Mouse (Mus musculus) heart, adult 2 months (tissue): Measurements from ENCODE around the gene C130026I21Rik.
"Not testable (repeated sequence)": the region's sequence is repeated elsewhere in the genome, so short reads cannot be mapped to it uniquely, and the experiment has no call there.

ENCODE experiments used
- CTCF ChIP-seq: fragments of 200-600 bp; IDR thresholded peaks from 2 replicates; pipeline ENCODE4 v1.8.1; 2022; ENCODE audit warnings: antibody characterized with exemption, mild to moderate bottlenecking, moderate library complexity
- EP300 ChIP-seq: fragments of 200-500 bp; IDR thresholded peaks from 2 replicates; pipeline ENCODE4 v1.6.1; 2011; ENCODE audit warnings: low read depth, low read length, control low read depth; ENCODE audit not compliant: insufficient read depth
- POLR2A ChIP-seq: fragments of 200-500 bp; IDR thresholded peaks from 2 replicates; pipeline ENCODE4 v1.6.1; 2011; ENCODE audit warnings: mild to moderate bottlenecking, low read depth, low read length, control low read depth; ENCODE audit not compliant: insufficient read depth

- not testable (repeated sequence) for TF ChIP-seq POLR2A, CTCF, EP300
Measured at GRCm38 (mm10) chr1:84956771-84957170, 313.6 kb downstream of the C130026I21Rik start.
